Mouse (Mus musculus) G1E (cell line): Measurements from ENCODE around the gene Sema3a. TPM values are rescaled to one million over a fixed set of nuclear protein-coding genes. Genes with fewer than 3 reads are reported as not detected.

ENCODE experiments used
- ATAC-seq: 2 replicates; pipeline ENCODE4 v1.8.0; 2016; ENCODE audit warnings: mild to moderate bottlenecking; ENCODE audit not compliant: insufficient number of reproducible peaks, poor library complexity, low FRiP score, severe bottlenecking; ENCODE audit errors: extremely low read depth
- DNase-seq: peaks from one replicate; pipeline ENCODE4 v3.0.0; 2012; ENCODE audit warnings: low spot score
- H3K27me3 ChIP-seq: 2 replicates; pipeline ENCODE4 v1.6.1; 2012; ENCODE audit warnings: mild to moderate bottlenecking, low read length, inconsistent platforms; ENCODE audit not compliant: insufficient read depth
- H3K36me3 ChIP-seq: replicated peaks from 2 replicates; pipeline ENCODE3; 2012; ENCODE audit warnings: mild to moderate bottlenecking, inconsistent platforms
- H3K4me1 ChIP-seq: 2 replicates; pipeline ENCODE4 v1.6.1; 2012; ENCODE audit warnings: low read depth, low read length, inconsistent platforms, mixed read lengths; ENCODE audit not compliant: insufficient read depth
- H3K4me3 ChIP-seq: 2 replicates; pipeline ENCODE4 v1.5.1; 2012; ENCODE audit warnings: low read depth, mild to moderate bottlenecking, inconsistent platforms, low read length, moderate library complexity, mixed read lengths
- H3K9me3 ChIP-seq: replicated peaks from 2 replicates; pipeline ENCODE4 v1.6.1; 2012; ENCODE audit warnings: inconsistent platforms
- CTCF ChIP-seq: IDR thresholded peaks from 2 replicates; pipeline ENCODE4 v1.5.1; 2012; ENCODE audit warnings: low read depth, low read length, inconsistent platforms, mixed read lengths
- GATA1 ChIP-seq: IDR thresholded peaks from 2 replicates; pipeline ENCODE4 v1.6.1; 2012; ENCODE audit warnings: borderline replicate concordance, low read length, inconsistent platforms, mixed read lengths
- GATA2 ChIP-seq: IDR thresholded peaks from 2 replicates; pipeline ENCODE4 v1.6.1; 2012; ENCODE audit warnings: low read depth, low read length, inconsistent platforms, borderline replicate concordance
- POLR2AphosphoS5 ChIP-seq: IDR thresholded peaks from 2 replicates; pipeline ENCODE4 v1.6.1; 2012; ENCODE audit warnings: low read depth, low read length, inconsistent platforms; ENCODE audit not compliant: insufficient replicate concordance
- TAL1 ChIP-seq: conservative IDR thresholded peaks from 2 replicates; pipeline ENCODE4 v1.6.1; 2012; ENCODE audit warnings: low read depth, low read length, inconsistent platforms, mixed read lengths
- polyA plus RNA-seq: library from polyadenylated mRNA; stranded (reverse); fragments of >175 nt; gene quantifications from 2 replicates; pipeline ENCODE4 v1.2.3, GENCODE M21; 2012
- total RNA-seq, 2 experiments: library from RNA; stranded (forward) in 1 of 2; stranded (reverse) in 1 of 2; fragments of 200-1000 nt in 1 of 2; fragments of >200 nt in 1 of 2; fragmentation: Nextera tagmentation in 1 of 2; gene quantifications; 2 replicates each; pipeline ENCODE4 v1.2.3; 2014 to 2017

The Sema3a gene
- total and polyA plus RNA-seq, 3 experiments, result 0.38 TPM; not detected in 2

DNA sequence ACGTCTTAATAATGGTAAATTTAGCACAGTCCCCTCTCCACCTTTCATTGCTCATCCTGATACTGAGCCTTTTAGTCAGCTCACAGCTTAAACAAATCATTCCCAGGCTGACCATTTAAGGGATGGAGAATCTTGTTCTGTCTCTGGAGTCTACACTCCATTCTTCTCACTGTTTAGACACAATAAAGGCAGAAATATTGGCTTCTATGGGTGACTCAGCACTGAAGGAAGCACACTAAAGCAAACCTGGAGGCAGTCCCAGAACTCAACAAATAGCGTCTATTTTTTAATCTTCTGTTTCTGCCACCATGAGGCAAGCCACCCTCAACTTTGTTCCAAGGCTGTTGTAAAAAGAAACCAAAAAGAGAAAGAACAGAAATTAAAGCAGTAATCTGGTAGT is 374.6 kb downstream of the Sema3a start:
- Histone ChIP-seq H3K36me3 (no peaks in the 10 kb centered on the region), H3K9me3 (no peaks in the 10 kb centered on the region), H3K27me3 (no peaks in the 10 kb centered on the region), H3K4me1 (no peaks in the 10 kb centered on the region), H3K4me3 (no peak overlapping the region)
- TF ChIP-seq POLR2AphosphoS5 (no peak), GATA1 (no peak), CTCF (no peak), GATA2 (no peak), TAL1 (no peak)
- DNase-seq (no peak), ATAC-seq (no peak)

DNA sequence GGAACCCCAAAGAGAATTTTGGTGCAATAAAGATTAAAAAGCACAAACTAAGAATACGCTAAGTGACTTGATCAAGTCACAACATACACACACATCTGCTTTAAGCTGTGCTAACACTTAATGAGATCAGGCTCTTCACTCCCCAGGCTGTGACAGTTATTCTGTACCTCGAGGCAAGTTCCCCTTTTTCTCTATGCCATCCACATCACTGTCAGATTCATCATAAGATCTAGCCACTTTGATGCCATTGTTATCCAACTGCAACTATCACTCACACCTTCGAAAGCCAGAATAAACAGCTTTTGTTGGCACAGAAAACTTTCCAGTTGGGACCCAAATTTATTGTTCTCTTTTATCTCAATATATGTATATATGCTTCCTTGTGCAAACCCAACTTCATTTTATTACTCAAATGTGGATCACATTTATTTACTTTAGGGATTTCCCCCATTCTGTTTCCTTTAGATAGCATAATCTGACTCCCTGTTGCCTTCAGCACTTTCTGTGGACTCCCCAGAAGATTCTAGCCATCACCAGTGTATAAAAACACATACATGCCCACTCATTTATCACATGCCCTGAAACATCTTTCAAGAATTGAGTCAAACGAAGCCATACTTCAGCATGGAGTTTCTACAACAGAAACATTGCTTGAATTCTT is 380.8 kb downstream of the Sema3a start:
- Histone ChIP-seq H3K36me3 (no peaks in the 10 kb centered on the region), H3K27me3 (no peaks in the 10 kb centered on the region), H3K9me3 (no peaks in the 10 kb centered on the region), H3K4me3 (no peak overlapping the region), H3K4me1 (no peaks in the 10 kb centered on the region)
- TF ChIP-seq TAL1, result no peak
- no peak for TF ChIP-seq CTCF
- no peak for TF ChIP-seq POLR2AphosphoS5
- no peak for DNase-seq
- no peak for ATAC-seq

DNA sequence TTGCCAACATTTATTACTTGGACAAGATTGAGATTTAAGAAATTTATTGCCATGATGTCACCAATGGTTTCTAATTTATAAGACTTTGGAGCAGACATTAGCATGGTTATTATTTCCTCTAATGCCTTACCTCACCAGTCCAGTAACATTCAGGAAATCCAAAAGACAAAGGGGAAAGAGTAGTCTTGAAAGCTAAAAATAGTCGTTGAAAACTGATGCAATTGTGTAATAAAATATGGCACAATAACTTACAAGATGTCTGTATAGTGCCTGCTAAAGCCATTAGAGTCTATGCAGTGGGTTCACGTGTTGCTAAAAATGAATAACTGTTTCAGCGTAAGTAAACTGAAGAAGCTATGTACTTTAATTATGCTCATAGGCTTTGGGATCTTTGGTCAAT is 383.9 kb downstream of the Sema3a start:
- Histone ChIP-seq H3K36me3 (no peaks in the 10 kb centered on the region), H3K4me3 (no peak overlapping the region), H3K27me3 (no peaks in the 10 kb centered on the region), H3K4me1 (no peaks in the 10 kb centered on the region), H3K9me3 (no peaks in the 10 kb centered on the region)
- DNase-seq (no peak), ATAC-seq (no peak)
- TF ChIP-seq GATA2 (no peak), CTCF (no peak), TAL1 (no peak), GATA1 (no peak), POLR2AphosphoS5 (no peak)

DNA sequence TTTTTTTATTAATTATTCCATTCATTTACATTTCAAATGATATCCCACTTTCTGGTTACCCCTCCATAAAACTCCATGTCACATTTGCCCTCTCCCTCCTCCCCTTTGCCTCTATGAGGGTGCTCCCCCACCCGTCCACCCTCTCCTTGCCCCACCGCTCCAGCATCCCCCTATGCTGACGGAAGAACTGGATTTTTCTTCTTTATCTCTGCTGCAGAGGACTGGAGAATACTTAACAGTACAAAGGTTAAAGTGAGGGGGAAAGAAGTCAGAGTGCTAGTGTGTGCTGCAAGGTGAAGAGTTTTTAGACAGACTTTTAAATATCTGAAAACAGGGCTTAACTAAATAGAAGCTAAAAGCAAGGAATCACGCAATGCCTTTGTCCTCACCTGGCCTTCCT is 391.8 kb downstream of the Sema3a start:
- ATAC-seq, result no peak

DNA sequence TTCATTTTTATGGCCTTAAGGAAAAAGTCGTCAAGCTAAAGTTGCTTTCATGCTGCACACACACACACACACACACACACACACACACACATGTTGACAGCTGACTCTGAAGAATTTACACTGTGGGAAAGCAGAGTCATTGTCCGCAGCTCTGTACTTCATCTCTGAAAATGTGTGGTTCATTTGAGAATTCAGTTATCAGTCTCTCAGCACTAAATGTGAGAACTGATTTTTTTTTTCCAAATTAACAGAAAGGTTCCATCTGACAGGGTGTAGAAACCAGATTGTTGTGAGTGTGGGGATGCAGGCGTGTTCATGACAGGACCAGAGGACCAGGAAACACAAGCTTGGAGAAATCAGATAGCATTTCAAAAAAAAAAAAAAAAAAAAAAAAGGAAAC is 400.4 kb downstream of the Sema3a start:
- Histone ChIP-seq H3K4me1 (no peaks in the 10 kb centered on the region), H3K36me3 (no peaks in the 10 kb centered on the region), H3K4me3 (no peak overlapping the region), H3K9me3 (no peaks in the 10 kb centered on the region), H3K27me3 (no peaks in the 10 kb centered on the region)
- ATAC-seq, result no peak
- no peak for DNase-seq
- TF ChIP-seq CTCF (no peak), GATA2 (no peak), TAL1 (no peak), GATA1 (no peak), POLR2AphosphoS5 (no peak)

More for the DNA sequence above, 391.8 kb downstream of the Sema3a start:
- H3K4me1 ChIP-seq, result no peaks in the 10 kb centered on the region
- no peaks in the 10 kb centered on the region for H3K36me3 ChIP-seq
- no peak for DNase-seq
- no peak for TF ChIP-seq GATA1
- TF ChIP-seq CTCF, result no peak
- TF ChIP-seq TAL1, result no peak
- no peak for TF ChIP-seq GATA2
- no peak for TF ChIP-seq POLR2AphosphoS5
- H3K4me3 ChIP-seq, result no peak overlapping the region
- no peaks in the 10 kb centered on the region for H3K9me3 ChIP-seq
- H3K27me3 ChIP-seq, result no peaks in the 10 kb centered on the region

DNA sequence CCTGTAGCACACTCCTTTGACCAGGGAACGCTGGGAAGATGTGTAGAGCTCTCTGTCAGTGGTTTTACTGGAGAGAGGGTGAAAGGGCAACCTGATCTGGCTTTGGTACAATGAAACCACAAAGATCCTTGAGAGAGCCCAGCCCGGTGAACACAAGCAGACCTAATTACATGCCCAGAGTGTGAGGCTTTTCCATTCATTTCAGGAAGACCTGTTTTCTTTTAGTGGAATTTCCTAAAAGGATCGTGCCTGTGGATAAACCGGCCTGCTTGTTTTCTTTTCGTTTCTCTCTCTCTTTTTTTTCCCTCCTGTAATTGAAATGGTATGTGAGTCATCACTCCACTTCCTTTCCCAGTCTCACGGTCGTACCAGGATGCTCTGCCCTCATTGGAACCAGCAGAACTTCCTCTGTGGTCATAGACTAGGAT is 401.8 kb downstream of the Sema3a start:
- DNase-seq (no peak), ATAC-seq (no peak)
- no peak for TF ChIP-seq GATA2
- no peak for TF ChIP-seq GATA1
- no peak for TF ChIP-seq CTCF
- TF ChIP-seq POLR2AphosphoS5, result no peak
- no peak for TF ChIP-seq TAL1
- Histone ChIP-seq H3K9me3 (no peaks in the 10 kb centered on the region), H3K27me3 (no peaks in the 10 kb centered on the region), H3K4me1 (no peaks in the 10 kb centered on the region), H3K4me3 (no peak overlapping the region), H3K36me3 (no peaks in the 10 kb centered on the region)

DNA sequence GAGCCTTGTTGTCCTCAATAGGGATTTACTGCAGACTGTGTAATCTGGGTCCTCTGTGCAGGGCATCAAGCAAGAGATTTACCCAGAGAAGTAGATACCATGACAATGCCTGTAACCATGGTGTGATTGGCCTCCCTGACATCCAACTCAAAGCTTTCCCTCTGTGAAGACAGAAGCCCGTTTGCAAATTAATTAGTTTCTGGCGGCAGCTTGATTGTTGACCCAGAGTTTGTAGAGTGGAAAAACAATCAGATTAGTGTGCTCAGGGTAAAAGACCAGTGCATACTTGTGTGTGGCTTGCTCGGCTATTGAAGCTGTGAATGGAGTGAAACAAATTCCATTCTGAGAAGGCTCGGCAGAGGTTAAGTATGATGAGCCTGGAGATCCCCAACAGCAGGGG is 404.0 kb downstream of the Sema3a start:
- DNase-seq, result no peak
- H3K36me3 ChIP-seq, result no peaks in the 10 kb centered on the region

More for the DNA sequence above, 404.0 kb downstream of the Sema3a start:
- no peaks in the 10 kb centered on the region for H3K4me1 ChIP-seq
- H3K9me3 ChIP-seq, result no peaks in the 10 kb centered on the region
- TF ChIP-seq TAL1, result no peak
- TF ChIP-seq GATA2, result no peak
- TF ChIP-seq CTCF, result no peak
- no peak for TF ChIP-seq POLR2AphosphoS5
- H3K4me3 ChIP-seq, result no peak overlapping the region
- no peaks in the 10 kb centered on the region for H3K27me3 ChIP-seq
- no peak for ATAC-seq
